Mouse (Mus musculus): ENCODE data around the gene Tbc1d10a. TPM values are rescaled to one million over a fixed set of nuclear protein-coding genes. Genes with fewer than 3 reads are reported as not detected.

The Tbc1d10a gene
- polyA plus RNA-seq, 2 experiments from 2014 or later: 23.0 to 30.6 TPM

GRCm38 (mm10) chr11:4217914-4218629, 31.5 kb downstream of the Tbc1d10a start, which contains the start of gene Castor1:
Gene Castor1, plus strand, starts transcription at chr11:4218225.
- peak; percentile 92 for ATAC-seq

DNA sequence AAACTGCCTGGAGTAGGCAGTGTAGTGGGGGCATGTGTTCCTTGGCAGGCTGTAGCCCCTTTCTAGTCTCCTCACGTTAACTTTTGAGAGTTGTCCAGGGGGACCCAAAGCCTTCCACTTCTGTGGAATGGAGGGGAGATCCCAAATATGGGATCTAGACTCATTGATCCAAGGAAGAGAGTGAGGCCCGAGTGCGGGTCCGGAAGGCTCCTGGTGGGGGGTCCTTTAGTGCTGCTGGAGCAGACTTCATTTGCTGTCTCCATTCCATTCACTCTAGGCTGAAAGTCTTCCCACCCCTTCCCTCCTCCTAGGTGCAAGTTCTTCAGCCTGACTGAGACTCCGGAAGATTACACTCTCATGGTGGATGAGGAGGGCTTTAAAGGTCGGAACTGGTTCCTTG, 32.0 kb downstream of the Tbc1d10a start:
- no peak for ATAC-seq

DNA sequence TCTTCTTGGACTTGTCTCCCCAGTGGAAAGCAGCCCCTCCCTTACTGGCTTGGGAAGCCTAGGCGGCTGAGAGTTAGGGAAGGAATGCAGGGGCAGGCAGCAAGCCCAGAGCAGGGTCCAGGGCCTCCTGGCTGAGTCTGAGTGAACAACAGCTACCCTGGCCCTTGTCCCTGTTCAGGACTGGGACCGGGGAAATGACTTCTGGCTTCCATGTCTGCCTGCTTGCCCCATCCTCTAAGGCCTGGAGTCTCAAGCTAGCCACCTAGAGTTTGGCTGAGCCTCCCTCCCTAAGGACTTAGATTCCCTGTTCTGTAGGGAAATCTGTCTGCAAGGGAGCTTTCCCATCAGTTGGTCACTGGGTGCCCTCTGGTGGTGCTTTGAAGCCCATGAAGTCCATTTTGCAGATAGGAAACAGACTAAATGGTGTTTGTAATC, 32.7 kb downstream of the Tbc1d10a start:
- no peak for ATAC-seq

GRCm38 (mm10) chr11:4219908-4220307, 33.3 kb downstream of the Tbc1d10a start:
- ATAC-seq: no peak

- ATAC-seq: peak; percentile 38
Measured at GRCm38 (mm10) chr11:4220443-4221400, 34.1 kb downstream of the Tbc1d10a start.

DNA sequence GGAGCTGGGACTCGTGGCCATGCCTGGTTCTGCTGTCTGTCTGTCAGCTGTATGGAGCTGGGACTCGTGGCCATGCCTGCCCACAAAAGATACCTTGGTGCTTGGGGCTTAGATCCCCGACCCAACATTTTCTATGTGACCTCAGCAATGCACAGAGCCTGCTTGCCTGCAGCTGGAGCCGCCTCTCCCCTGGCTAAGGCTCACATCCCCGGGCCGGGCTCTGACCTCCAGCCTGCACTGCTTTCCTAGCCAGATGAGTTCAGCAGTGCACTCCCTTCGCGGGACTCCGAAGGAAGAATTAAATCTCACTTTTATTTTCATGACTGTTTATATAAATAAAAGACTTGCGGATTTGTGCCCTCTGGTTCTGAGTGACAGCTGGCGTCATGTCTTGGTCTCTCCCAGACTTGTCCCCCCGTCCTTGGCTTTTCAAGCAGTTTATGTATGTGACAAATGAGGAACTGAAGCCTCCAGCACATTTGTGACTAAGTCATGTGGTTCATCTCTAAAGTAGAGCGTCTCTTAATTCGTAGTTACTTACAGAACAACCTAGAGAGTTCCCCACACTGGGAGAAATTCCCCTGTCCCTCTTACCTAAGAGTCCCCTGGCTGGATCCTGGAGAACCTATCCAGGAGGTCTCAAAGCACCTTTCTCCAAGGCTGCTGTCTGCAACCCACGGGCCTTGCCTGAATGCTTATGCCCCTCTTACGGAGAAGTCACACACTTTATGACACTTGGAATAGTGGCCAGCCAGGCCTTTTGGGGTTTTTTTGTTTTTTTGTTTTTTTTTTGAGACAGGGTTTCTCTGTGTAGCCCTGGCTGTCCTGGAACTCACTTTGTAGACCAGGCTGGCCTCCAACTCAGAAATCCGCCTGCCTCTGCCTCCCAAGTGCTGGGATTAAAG, 35.7 kb downstream of the Tbc1d10a start:
- no peak for ATAC-seq

GRCm38 (mm10) chr11:4223393-4224188, 37.0 kb downstream of the Tbc1d10a start:
- ATAC-seq: no peak

GRCm38 (mm10) chr11:4224223-4224622, 37.6 kb downstream of the Tbc1d10a start:
- no peak for ATAC-seq

DNA sequence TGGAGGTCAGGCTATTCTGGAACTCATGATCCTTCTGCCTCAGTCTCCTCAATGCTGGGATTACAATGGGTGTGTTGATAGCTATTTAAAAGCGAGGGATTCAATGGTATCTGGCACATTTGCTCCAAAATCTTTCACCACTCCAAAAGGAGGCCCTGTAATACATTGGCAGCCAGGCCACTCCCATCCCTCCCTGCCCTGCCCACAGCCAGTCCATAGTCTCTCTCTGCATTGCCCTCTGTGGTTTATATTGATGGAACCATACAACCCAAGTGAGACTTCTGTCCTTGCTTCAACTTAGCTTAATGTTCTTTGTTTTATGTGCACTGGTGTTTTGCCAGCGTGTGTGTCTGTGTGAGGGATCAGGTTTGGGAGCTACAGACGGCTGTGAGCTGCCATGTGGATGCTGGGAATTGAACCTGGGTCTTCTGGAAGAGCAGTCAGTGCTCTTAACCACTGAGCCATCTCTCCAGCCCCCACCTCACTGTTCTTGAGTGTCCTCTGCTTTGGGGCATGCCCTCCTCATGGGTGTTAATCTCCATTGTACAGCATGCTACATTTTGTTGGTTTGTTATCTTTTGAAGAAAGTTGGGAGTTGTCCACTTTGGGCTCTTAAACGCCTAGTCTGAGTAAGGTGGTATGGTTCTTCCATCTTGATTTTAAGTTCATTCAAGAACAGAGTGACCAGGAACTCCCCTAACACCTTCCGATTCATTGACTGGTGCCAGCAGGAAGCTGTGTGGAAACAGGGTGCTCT, 40.2 kb downstream of the Tbc1d10a start:
- ATAC-seq: no peak

GRCm38 (mm10) chr11:4228463-4228862, 41.9 kb downstream of the Tbc1d10a start:
- ATAC-seq: no peak

GRCm38 (mm10) chr11:4229841-4230240, 43.3 kb downstream of the Tbc1d10a start:
- no peak for ATAC-seq

DNA sequence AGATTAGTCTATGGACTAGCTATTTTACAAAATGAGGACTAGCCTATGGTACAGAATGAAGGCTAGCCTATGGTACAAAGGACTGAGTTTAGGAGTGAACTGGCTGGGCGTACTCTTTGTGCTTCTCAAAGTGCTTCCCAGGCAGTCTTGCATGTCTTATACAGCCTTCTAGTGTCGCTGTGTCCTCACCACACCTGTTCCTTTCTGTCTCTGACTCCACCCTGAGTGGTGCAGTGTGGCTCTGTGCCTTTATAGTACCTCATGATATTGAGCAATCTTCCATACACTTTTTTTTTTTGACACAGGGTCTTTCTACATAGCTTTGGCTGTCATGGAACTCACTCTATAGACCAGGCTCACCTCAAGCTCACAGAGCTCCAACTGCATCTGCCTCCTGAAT, 44.8 kb downstream of the Tbc1d10a start:
- ATAC-seq: no peak

GRCm38 (mm10) chr11:4232644-4233043, 46.1 kb downstream of the Tbc1d10a start:
- ATAC-seq: no peak

- ATAC-seq: no peak
Measured at GRCm38 (mm10) chr11:4235052-4235655, 48.6 kb downstream of the Tbc1d10a start.

DNA sequence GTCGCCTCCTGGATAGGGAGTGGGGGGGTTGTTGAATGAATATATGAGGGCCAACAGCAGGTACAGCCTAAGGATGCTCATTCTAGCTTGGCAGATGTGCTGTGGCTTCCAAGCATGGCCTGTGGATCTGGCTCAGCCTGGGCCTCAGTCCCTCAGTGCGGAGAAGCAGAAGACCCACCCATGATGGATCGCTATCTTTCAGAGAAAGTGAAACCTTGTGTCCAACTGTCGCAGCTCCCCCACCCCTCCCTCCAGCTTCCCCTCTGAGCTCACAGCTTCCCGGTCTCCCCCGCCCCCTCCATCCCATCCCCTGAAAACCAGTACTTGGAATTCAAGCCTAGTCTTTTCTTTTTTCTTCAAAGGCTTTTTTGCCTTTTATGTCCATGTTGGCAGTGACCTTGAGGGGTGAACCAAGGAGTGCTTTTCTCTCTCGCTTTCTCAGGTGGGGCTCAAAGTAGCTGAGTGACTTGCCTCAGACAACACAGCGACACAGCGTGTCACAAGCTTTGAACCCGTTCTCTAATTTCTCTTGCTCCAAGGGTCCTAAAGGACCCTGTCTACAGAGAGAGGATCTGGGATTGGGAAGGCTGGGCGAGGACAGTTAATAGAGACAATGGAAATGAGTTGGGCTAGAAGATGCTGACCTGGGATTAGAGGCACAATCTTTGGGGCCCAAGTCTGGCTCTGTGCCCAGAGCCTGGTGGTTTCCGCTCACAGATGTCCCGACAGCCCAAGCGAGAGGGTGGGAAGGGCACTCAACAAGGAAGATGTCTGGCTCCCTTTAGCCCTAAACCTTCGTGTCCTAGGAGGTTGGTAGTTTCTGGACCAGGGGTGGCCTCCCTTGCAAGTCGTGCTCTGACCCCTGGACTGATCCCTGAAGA, 49.3 kb downstream of the Tbc1d10a start, which contains the start of gene Osm:
Gene Osm, plus strand, starts transcription at position 756 of the 881 bp plus-strand sequence.
- ATAC-seq: peak; percentile 48

DNA sequence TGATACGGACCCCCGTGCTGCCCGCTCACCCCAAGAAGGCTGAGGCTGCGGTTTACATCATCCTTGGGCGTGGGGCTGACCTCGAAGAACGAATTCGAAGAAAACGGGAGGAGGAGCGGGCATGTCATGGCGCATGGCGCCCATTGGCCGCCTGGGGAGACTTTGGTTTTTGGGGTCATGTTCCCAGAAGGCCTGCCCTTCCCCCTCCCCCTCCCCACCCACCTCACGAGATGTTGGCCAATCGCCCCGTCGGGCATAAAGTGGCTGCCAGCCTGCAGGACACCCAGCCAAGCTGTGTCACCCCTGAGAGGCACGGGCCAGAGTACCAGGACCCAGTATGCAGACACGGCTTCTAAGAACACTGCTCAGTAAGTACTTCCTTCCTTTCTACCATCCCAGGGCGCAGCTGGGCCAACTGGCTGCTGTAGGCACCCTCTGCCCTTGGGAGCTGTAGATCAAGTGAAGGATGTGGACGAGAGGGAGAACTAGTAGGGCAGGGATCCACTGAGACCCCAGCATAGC, 50.0 kb downstream of the Tbc1d10a start:
- peak; percentile 21 for ATAC-seq

- peak; percentile 79 for ATAC-seq
Measured at GRCm38 (mm10) chr11:4237389-4237912, 50.9 kb downstream of the Tbc1d10a start.

- no peak for ATAC-seq
Measured at GRCm38 (mm10) chr11:4238167-4238566, 51.6 kb downstream of the Tbc1d10a start.

GRCm38 (mm10) chr11:4239691-4240090, 53.1 kb downstream of the Tbc1d10a start:
- ATAC-seq: no peak
